11 mouse cellular contexts compared by ENCODE assay signal in genomic region chr6:127398073-127398472, GRCm38 (mm10). TPM values are rescaled to one million over a fixed set of nuclear protein-coding genes. Genes with fewer than 3 reads are reported as not detected.
A peak's percentile ranks its signal among the peaks of the same experiment; 100 is the strongest.
DNase-seq lines count a peak whose midpoint lies in the region; ATAC-seq and TF ChIP-seq lines count a peak whose summit lies in the region.
"Had no signal": no experiment of that assay in that cellular context is flagged by ENCODE, and none has a peak within 500 bp of the region (broad histone marks: within the 10 kb centered on the region; RNA-seq: fewer than 3 reads in every experiment).

No protein-coding gene starts in this region.

- intact Hi-C loops in left cerebral cortex, adult 2 months (cut with DNase I): no loop called here

- WGBS in liver, embryonic 12.5 days (ENCODE audit: insufficient replicate concordance): 10% methylated on average over 2 of the region's 2 CpGs
- WGBS in midbrain, postnatal 0 days: 39% methylated on average over 2 of the region's 2 CpGs

- no peak for TF ChIP-seq CTCF in midbrain, postnatal 0 days (IDR thresholded peaks at IDR 0.05)
- no peak for TF ChIP-seq CTCF in left cerebral cortex, adult 2 months (IDR thresholded peaks at IDR 0.05)

- peak; percentile 87 for ATAC-seq in liver, embryonic 12.5 days
- no peak for ATAC-seq in midbrain, postnatal 0 days (ENCODE audit: low FRiP score)

- H3K4me3 ChIP-seq in liver, embryonic 12.5 days: no peak overlapping the region
- no peak overlapping the region for H3K4me3 ChIP-seq in midbrain, postnatal 0 days (ENCODE audit: low read depth, low read length)
- H3K4me3 ChIP-seq in left cerebral cortex, adult 2 months: no peak overlapping the region
- H3K4me3 ChIP-seq: kidney, embryonic 15.5 days; neural tube, embryonic 15.5 days had no signal

- no peak overlapping the region for H3K27ac ChIP-seq in liver, embryonic 12.5 days
- no peak overlapping the region for H3K27ac ChIP-seq in midbrain, postnatal 0 days (ENCODE audit: low read depth, low read length)
- H3K27ac ChIP-seq in left cerebral cortex, adult 2 months: no peak overlapping the region
- H3K27ac ChIP-seq: kidney, embryonic 15.5 days; neural tube, embryonic 15.5 days had no signal

- peaks cover 5% of the 10 kb centered on the region; the same call in 1 of the 2 replicates for H3K27me3 ChIP-seq in liver, embryonic 12.5 days (replicated peaks)
- H3K27me3 ChIP-seq in midbrain, postnatal 0 days (ENCODE audit: insufficient read depth, low read length): no peaks in the 10 kb centered on the region
- H3K27me3 ChIP-seq: kidney, embryonic 15.5 days; neural tube, embryonic 15.5 days had no signal

- H3K4me2 ChIP-seq in liver, embryonic 12.5 days: no peak overlapping the region
- H3K4me2 ChIP-seq in midbrain, postnatal 0 days (ENCODE audit: low read depth, low read length, poor library complexity, severe bottlenecking): no peak overlapping the region
- H3K4me2 ChIP-seq: kidney, embryonic 15.5 days; neural tube, embryonic 15.5 days had no signal

- DNase-seq in CD4-positive, CD25-positive, alpha-beta regulatory T cell, adult 2 months (ENCODE audit: low read depth, low spot score): peak; percentile 60
- peak; percentile 38 for DNase-seq in c-Kit-positive CD71-negative TER-119-negative erythroid progenitor cells, embryonic 14.5 days (ENCODE audit: low read depth)
- peak; percentile 26 to 42 for DNase-seq in spleen, postnatal 14 days (ENCODE audit: low spot score in 2 of 2)
- no peak for DNase-seq in urinary bladder, postnatal 14 days (ENCODE audit: low spot score)
- DNase-seq in midbrain, postnatal 0 days (ENCODE audit: low spot score): no peak
- DNase-seq in left cerebral cortex, adult 2 months (ENCODE audit: extremely low spot score in 1 of 2, low spot score in 2 of 2): no peak
- DNase-seq in cerebellum, adult 11-12 months: no peak
- DNase-seq: left cerebral cortex, postnatal 4 days had no signal

- H3K4me1 ChIP-seq in liver, embryonic 12.5 days: peaks cover 14% of the 10 kb centered on the region
- no peaks in the 10 kb centered on the region; the same call in 1 of the 2 replicates for H3K4me1 ChIP-seq in midbrain, postnatal 0 days (ENCODE audit: insufficient read depth, low read length)

- no peak overlapping the region for H3K9ac ChIP-seq in liver, embryonic 12.5 days
- H3K9ac ChIP-seq in midbrain, postnatal 0 days (replicated peaks; ENCODE audit: low read length, poor library complexity, severe bottlenecking): no peak overlapping the region
- H3K9ac ChIP-seq: kidney, embryonic 15.5 days; neural tube, embryonic 15.5 days had no signal

- no peaks in the 10 kb centered on the region for H3K36me3 ChIP-seq in liver, embryonic 12.5 days
- H3K36me3 ChIP-seq in midbrain, postnatal 0 days (ENCODE audit: insufficient read depth, low read length): no peaks in the 10 kb centered on the region
- H3K36me3 ChIP-seq: kidney, embryonic 15.5 days; neural tube, embryonic 15.5 days had no signal

- H3K9me3 ChIP-seq in liver, embryonic 12.5 days (replicated peaks): no peaks in the 10 kb centered on the region
- no peaks in the 10 kb centered on the region for H3K9me3 ChIP-seq in midbrain, postnatal 0 days (ENCODE audit: low read length)
- H3K9me3 ChIP-seq: kidney, embryonic 15.5 days; neural tube, embryonic 15.5 days had no signal

RNA-seq across cellular contexts. Expression of gene Parp11, which starts 48.6 kb away (rescaled TPM):
- 8.2 and 10.2 TPM in 2 replicates for polyA plus RNA-seq in liver, embryonic 12.5 days (2016; fragmentation: Nextera tagmentation; extraction: Ambion mirVana)
- 68.5 and 73.2 TPM in 2 replicates for total RNA-seq in midbrain, postnatal 0 days (2014; rRNA removed)
- 51.5 and 57.2 TPM in 2 replicates for polyA plus RNA-seq in midbrain, postnatal 0 days (2015; fragmentation: Nextera tagmentation; extraction: Ambion mirVana)
- 10 to 100 TPM; 32.8 to 34.7 TPM for total RNA-seq in left cerebral cortex, adult 2 months (2021)

Comparison
In these comparisons a context has a peak if more than half of its experiments do, and no peak if none do; other contexts are left out.
1. DNase-seq: peak in CD4-positive, CD25-positive, alpha-beta regulatory T cell, adult 2 months (single experiment), c-Kit-positive CD71-negative TER-119-negative erythroid progenitor cells, embryonic 14.5 days (single experiment) and spleen, postnatal 14 days (2 of 2); none in urinary bladder, postnatal 14 days (single experiment), midbrain, postnatal 0 days (single experiment), left cerebral cortex, adult 2 months (0 of 2) and cerebellum, adult 11-12 months (single experiment).